Mouse (Mus musculus) embryonic fibroblast, embryonic 13.5 days (primary cell): ENCODE data around the gene Ctnna3.

Experiments used
- CTCF ChIP-seq: IDR thresholded peaks from 2 replicates; pipeline ENCODE4 v1.5.1; 2011; ENCODE audit warnings: mild to moderate bottlenecking, control low read depth, low read length, moderate library complexity, borderline replicate concordance; ENCODE audit not compliant: insufficient read depth
- POLR2A ChIP-seq: IDR thresholded peaks from 2 replicates; pipeline ENCODE4 v1.6.1; 2011; ENCODE audit warnings: low read depth, mild to moderate bottlenecking, control low read depth, low read length, moderate library complexity

GRCm38 (mm10) chr10:63571561-63571960, 141.7 kb downstream of the Ctnna3 start:
- no peak for TF ChIP-seq CTCF
- no peak for TF ChIP-seq POLR2A
